Mouse (Mus musculus): ENCODE data around the gene Pclaf. TPM values are rescaled to one million over a fixed set of nuclear protein-coding genes. Genes with fewer than 3 reads are reported as not detected.

Pclaf gene
- total RNA-seq, 2 experiments from 2014 or later: 9.2 to 10.9 TPM

Other genes starting within 250 kb of the Pclaf start
- gene Oaz2, start 222.2 kb upstream of the Pclaf start, total RNA-seq (2021): 100 to 1,000 TPM; 248 to 260 TPM
- gene Zfp609, start 62.7 kb upstream of the Pclaf start, total RNA-seq (2021): 10 to 100 TPM; 23.0 to 28.2 TPM
- gene Trip4, start 18.6 kb downstream of the Pclaf start, total RNA-seq (2021): 10 to 100 TPM; 18.0 to 18.3 TPM
- gene Csnk1g1, start 18.7 kb downstream of the Pclaf start, total RNA-seq (2021): 10 to 100 TPM in 1 of 2 experiments, 1 to 10 TPM in 1; 7.2 to 12.4 TPM
- gene Ppib, start 170.0 kb downstream of the Pclaf start, total RNA-seq (2021): 100 to 1,000 TPM; 204 to 237 TPM
- 1 to 10 TPM in 1 of 2 experiments, under 1 TPM in 1; 0.80 to 1.4 TPM for gene Snx22, start 179.5 kb downstream of the Pclaf start, total RNA-seq (2021)
- gene Snx1, start 236.3 kb downstream of the Pclaf start, total RNA-seq (2021): 10 to 100 TPM; 36.4 to 42.5 TPM
- 10 to 100 TPM; 39.6 to 46.0 TPM for gene Ciao2a, start 236.4 kb downstream of the Pclaf start, total RNA-seq (2021)

Measured in gastrocnemius, postnatal 10 days (tissue).